Mouse (Mus musculus): ENCODE results near the gene Olfr142. TPM values are rescaled to one million over a fixed set of nuclear protein-coding genes. Genes with fewer than 3 reads are reported as not detected.

Gene Olfr142
- not detected for polyA plus RNA-seq (2017; shearing (Covaris generic))

GRCm38 (mm10) chr2:90257492-90257891 lies at the start of gene Olfr142:
TSS of gene Olfr142 (minus strand) at chr2:90257592.

GRCm38 (mm10) chr2:90292741-90293140 lies 35.3 kb upstream of the Olfr142 start, which contains the start of gene Olfr1272:
TSS of gene Olfr1272 (minus strand) at chr2:90292841.

GRCm38 (mm10) chr2:90270932-90271331 lies 13.5 kb upstream of the Olfr142 start, which contains the start of gene Olfr1271:
TSS of gene Olfr1271 (minus strand) at chr2:90271032.

DNA sequence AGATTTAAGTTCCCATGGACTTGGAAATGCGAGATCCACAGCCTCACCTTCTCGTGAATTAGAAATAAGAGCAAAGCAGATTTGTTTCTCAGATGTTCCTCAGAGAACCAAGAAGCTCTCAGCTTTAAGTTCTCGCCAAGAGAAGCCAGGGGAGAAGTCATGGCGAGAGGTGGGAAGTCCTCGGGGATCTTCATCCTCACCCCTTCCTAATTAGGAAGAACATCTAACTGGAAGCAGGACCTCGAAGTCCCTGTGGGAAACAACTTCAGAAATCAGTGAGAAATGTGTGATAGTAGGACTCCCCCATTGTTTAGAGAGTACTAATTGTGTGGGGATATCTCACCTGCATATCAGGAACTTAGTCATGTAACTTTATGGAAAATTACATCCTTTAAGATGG lies 33.0 kb downstream of the Olfr142 start, which contains the start of gene Olfr1506:
TSS of gene Olfr1506 (minus strand) at position 101 of the 400 bp plus-strand sequence.

Other genes starting within 250 kb of the Olfr142 start
- not detected for gene Olfr1263, start 245.5 kb downstream of the Olfr142 start, polyA plus RNA-seq (2017; shearing (Covaris generic))
- not detected for gene Olfr1264, start 232.0 kb downstream of the Olfr142 start, polyA plus RNA-seq (2017; shearing (Covaris generic))
- gene Olfr1265, start 222.3 kb downstream of the Olfr142 start, polyA plus RNA-seq (2017; shearing (Covaris generic)), result 0.10 TPM
- gene Olfr140, start 194.0 kb downstream of the Olfr142 start, polyA plus RNA-seq (2017; shearing (Covaris generic)), result not detected
- not detected for gene Olfr1269, start 136.2 kb downstream of the Olfr142 start, polyA plus RNA-seq (2017; shearing (Covaris generic))
- not detected for gene Olfr32, start 115.3 kb downstream of the Olfr142 start, polyA plus RNA-seq (2017; shearing (Covaris generic))
- gene Olfr1270, start 104.5 kb downstream of the Olfr142 start, polyA plus RNA-seq (2017; shearing (Covaris generic)), result not detected
- not detected for gene Olfr1506, start 33.1 kb downstream of the Olfr142 start, polyA plus RNA-seq (2017; shearing (Covaris generic))
- not detected for gene Olfr1271, start 13.4 kb upstream of the Olfr142 start, polyA plus RNA-seq (2017; shearing (Covaris generic))
- not detected for gene Olfr1272, start 35.2 kb upstream of the Olfr142 start, polyA plus RNA-seq (2017; shearing (Covaris generic))
- not detected for gene Gm13769, start 64.6 kb upstream of the Olfr142 start, polyA plus RNA-seq (2017; shearing (Covaris generic))
- gene Olfr1274-ps, start 141.1 kb upstream of the Olfr142 start, polyA plus RNA-seq (2017; shearing (Covaris generic)), result not detected

All from naive thymus-derived CD4-positive, alpha-beta T cell, adult 5 months (primary cell).